Mouse (Mus musculus): ENCODE measurements around the gene Trmt11. TPM values are rescaled to one million over a fixed set of nuclear protein-coding genes. Genes with fewer than 3 reads are reported as not detected.
"Not testable (repeated sequence)": the region's sequence is repeated elsewhere in the genome, so short reads cannot be mapped to it uniquely, and the experiment has no call there.

Trmt11 gene
- polyA plus RNA-seq, 1 experiment: 8.7 TPM

DNA sequence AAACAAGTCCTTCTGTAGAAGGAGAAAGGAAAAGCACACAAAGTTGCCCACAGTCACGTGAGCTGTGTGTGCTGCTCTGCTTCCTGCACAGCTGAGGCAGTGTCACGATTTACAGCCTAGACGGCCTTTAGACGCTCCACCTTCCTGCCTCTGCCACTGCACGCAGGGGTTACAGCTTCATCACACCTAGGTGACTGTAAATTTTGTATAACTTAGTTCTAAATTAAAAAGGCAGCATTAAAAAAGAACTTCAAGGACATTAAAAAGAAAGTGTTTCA is 62.1 kb downstream of the Trmt11 start:
- Histone ChIP-seq H3K4me1 (ENCODE audit: control insufficient read depth, insufficient read depth, low read length) (no peaks in the 10 kb centered on the region), H3K27ac (ENCODE audit: control insufficient read depth, insufficient read depth, low read depth, low read length, poor library complexity) (no peak overlapping the region), H3K4me3 (replicated peaks; ENCODE audit: control insufficient read depth, low read depth, low read length) (no peak overlapping the region)
- WGBS: 47% methylated on average over 5 of the region's 5 CpGs
- TF ChIP-seq CTCF (IDR thresholded peaks at IDR 0.05; ENCODE audit: control insufficient read depth, insufficient read depth, low read length) (no peak), POLR2A (IDR thresholded peaks at IDR 0.05; ENCODE audit: borderline replicate concordance, control insufficient read depth, low read depth, low read length) (no peak)

DNA sequence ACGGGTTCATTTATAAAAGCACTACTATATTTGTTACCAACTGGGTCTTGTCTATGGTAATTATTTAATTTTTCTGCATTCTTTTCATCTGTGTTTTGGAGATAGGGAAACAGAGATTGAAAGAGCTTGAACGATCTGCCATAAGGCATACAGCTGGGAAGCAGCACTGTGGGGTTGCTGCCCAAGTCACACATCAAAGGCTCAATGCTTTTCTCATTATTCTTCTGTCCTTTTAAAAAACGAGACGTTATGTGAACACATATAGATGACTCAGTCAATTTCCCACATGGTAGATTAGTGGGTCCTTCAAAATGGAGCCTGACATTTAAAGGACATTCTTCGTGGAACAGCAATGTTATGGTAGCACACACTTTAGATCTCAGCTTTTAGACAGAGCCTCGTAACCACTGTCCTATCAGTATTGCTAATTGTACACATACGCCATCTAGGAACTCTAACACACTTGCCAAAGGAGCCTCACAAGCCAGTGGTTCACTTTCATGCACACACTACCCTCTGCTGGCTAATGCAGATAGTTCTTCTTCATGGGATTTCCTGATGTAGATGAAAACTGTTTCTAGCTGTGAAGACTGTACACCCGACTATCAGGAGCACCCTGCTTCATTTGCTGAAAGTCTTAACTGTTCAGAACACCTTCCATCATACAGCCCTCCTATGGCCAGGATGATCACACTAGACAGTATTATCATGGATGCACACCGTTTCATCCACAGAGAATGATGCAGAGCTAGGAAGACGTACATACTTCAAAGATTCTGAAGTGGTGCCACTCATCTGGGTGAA is 62.6 kb downstream of the Trmt11 start:
- Histone ChIP-seq H3K27ac (ENCODE audit: control insufficient read depth, insufficient read depth, low read depth, low read length, poor library complexity) (no peak overlapping the region), H3K4me1 (ENCODE audit: control insufficient read depth, insufficient read depth, low read length) (no peaks in the 10 kb centered on the region), H3K4me3 (replicated peaks; ENCODE audit: control insufficient read depth, low read depth, low read length) (no peak overlapping the region)
- TF ChIP-seq CTCF (IDR thresholded peaks at IDR 0.05; ENCODE audit: control insufficient read depth, insufficient read depth, low read length) (no peak), POLR2A (IDR thresholded peaks at IDR 0.05; ENCODE audit: borderline replicate concordance, control insufficient read depth, low read depth, low read length) (no peak)
- 77% methylated on average over 10 of the region's 10 CpGs for WGBS

DNA sequence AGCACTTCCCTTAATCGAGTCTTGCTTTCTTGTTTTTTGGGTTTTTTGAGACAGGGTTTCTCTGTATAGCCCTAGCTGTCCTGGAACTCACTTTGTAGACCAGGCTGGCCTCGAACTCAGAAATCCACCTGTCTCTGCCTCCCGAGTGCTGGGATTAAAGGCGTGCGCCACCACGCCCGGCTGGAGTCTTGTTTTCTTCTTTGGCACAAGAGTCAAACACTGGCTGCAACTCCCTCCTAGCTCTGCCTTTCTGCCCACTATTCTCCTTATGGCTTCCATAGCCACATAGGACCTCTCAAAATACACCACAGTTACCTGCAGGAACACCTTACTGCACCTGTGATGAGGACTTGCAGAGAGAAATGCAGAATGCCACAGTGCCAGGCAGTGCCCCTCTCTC is 64.6 kb downstream of the Trmt11 start:
- H3K4me3 ChIP-seq (replicated peaks; ENCODE audit: control insufficient read depth, low read depth, low read length); H3K4me1 ChIP-seq (ENCODE audit: control insufficient read depth, insufficient read depth, low read length); H3K27ac ChIP-seq (ENCODE audit: control insufficient read depth, insufficient read depth, low read depth, low read length, poor library complexity): not testable (repeated sequence)
- 91% methylated on average over 7 of the region's 7 CpGs for WGBS

DNA sequence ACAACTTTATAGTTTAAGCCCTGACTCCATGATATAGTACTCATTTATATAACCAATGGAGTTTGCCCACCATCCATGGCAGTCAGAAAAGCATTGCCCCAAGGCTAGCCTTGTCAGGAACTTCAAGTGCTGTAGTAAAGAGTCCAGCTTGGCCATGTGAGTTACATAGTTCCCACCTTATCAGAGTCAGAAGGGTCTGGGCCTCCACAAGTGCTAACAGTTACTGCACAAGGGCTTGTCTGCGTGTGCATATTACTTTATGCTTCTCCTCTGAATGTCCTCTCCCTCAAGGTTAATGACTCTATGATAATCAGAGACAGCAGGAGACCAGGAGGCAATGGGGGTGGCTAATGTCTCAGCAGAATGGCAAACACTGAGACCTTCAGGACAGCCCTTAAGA is 73.4 kb downstream of the Trmt11 start:
- no peak overlapping the region for H3K4me3 ChIP-seq (replicated peaks; ENCODE audit: control insufficient read depth, low read depth, low read length)
- H3K27ac ChIP-seq (ENCODE audit: control insufficient read depth, insufficient read depth, low read depth, low read length, poor library complexity): no peak overlapping the region
- WGBS: 81% methylated on average over 1 of the region's 1 CpGs
- no peaks in the 10 kb centered on the region for H3K4me1 ChIP-seq (ENCODE audit: control insufficient read depth, insufficient read depth, low read length)
- TF ChIP-seq CTCF (IDR thresholded peaks at IDR 0.05; ENCODE audit: control insufficient read depth, insufficient read depth, low read length) (no peak), POLR2A (IDR thresholded peaks at IDR 0.05; ENCODE audit: borderline replicate concordance, control insufficient read depth, low read depth, low read length) (no peak)

DNA sequence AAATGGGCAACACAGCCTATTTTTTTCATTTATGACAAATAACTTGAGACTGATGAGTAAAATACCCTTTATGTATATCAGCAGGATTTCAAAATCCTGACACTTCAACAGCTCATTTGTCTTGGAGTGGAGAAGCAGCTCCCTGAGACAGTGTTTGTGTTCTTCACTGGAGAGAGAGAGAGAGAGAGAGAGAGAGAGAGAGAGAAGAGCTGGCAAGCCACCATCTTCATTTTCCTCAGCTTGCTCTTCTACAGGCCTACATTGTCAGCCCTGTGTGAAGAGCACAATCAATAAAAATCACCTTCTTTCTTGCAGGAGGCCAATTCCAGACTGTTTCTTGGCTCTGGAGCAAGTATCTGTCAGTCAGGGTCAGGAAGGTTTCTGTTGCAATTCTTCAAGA is 78.8 kb downstream of the Trmt11 start:
- no peak for TF ChIP-seq CTCF (IDR thresholded peaks at IDR 0.05; ENCODE audit: control insufficient read depth, insufficient read depth, low read length)
- TF ChIP-seq POLR2A (IDR thresholded peaks at IDR 0.05; ENCODE audit: borderline replicate concordance, control insufficient read depth, low read depth, low read length): no peak
- Histone ChIP-seq H3K4me3 (replicated peaks; ENCODE audit: control insufficient read depth, low read depth, low read length) (no peak overlapping the region), H3K27ac (ENCODE audit: control insufficient read depth, insufficient read depth, low read depth, low read length, poor library complexity) (no peak overlapping the region), H3K4me1 (ENCODE audit: control insufficient read depth, insufficient read depth, low read length) (no peaks in the 10 kb centered on the region)

DNA sequence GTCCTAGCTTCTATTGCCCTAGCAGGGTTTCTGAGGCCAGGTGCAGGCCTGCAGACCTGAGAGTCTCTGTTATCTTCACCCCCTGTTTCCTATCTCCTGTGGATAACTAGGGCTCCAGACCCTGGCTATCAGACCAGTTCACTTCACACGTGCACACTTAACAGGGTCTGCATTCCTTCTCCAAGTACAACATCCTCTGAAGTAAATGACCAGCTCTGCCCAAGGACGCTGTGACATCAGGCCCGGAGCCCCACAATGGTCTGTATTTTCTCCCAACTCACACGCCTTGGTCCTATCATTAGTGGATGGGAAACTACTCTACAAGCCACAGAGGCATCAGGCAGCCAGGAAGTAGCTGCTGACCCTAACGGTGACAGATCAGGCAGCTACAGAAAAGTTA is 81.4 kb downstream of the Trmt11 start:
- Histone ChIP-seq H3K4me1 (ENCODE audit: control insufficient read depth, insufficient read depth, low read length) (no peaks in the 10 kb centered on the region), H3K4me3 (replicated peaks; ENCODE audit: control insufficient read depth, low read depth, low read length) (no peak overlapping the region), H3K27ac (ENCODE audit: control insufficient read depth, insufficient read depth, low read depth, low read length, poor library complexity) (no peak overlapping the region)
- TF ChIP-seq POLR2A (IDR thresholded peaks at IDR 0.05; ENCODE audit: borderline replicate concordance, control insufficient read depth, low read depth, low read length): no peak
- no peak for TF ChIP-seq CTCF (IDR thresholded peaks at IDR 0.05; ENCODE audit: control insufficient read depth, insufficient read depth, low read length)
- 76% methylated on average over 5 of the region's 5 CpGs for WGBS

DNA sequence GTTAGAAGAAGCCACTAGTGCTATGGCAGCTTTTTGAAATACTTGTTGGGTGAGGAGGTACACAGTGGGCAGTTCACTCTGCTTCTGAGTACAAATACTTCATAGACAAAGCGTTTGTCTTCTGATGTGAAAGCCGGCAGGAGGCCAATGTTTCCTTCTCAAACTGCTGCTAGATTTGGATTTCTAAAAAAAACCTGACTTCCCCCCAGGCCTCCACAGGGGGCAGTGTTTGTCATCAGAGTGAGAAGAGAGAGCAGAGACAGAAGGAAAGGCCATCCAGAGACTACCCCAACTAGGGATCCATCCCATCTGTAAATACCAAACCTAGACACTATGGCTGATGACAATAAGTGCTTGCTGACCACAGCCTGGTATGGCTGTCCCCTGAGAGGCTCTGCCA is 83.3 kb downstream of the Trmt11 start:
- no peak for TF ChIP-seq CTCF (IDR thresholded peaks at IDR 0.05; ENCODE audit: control insufficient read depth, insufficient read depth, low read length)
- Histone ChIP-seq H3K27ac (ENCODE audit: control insufficient read depth, insufficient read depth, low read depth, low read length, poor library complexity) (no peak overlapping the region), H3K4me1 (ENCODE audit: control insufficient read depth, insufficient read depth, low read length) (no peaks in the 10 kb centered on the region), H3K4me3 (replicated peaks; ENCODE audit: control insufficient read depth, low read depth, low read length) (no peak overlapping the region)
- 37% methylated on average over 2 of the region's 2 CpGs for WGBS

DNA sequence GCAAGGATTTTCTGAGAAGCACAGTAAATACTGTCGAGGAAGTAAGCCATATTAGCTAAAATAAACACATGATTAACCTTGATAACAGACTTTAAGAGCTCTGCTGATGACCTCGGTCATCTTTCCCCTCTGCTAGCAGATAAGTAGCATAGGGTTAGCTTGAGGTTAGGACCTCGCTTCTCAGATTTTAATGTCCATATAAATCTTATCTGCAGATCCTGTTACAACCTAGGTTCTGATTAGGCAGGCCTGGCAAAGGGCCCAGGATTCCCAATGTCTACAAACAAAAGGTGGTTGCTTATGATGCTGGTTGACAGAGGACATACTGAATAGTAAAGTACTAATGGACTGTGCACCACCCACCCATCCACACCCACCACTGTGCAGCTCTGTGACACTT is 83.8 kb downstream of the Trmt11 start:
- TF ChIP-seq CTCF (IDR thresholded peaks at IDR 0.05; ENCODE audit: control insufficient read depth, insufficient read depth, low read length): no peak
- no peak for TF ChIP-seq POLR2A (IDR thresholded peaks at IDR 0.05; ENCODE audit: borderline replicate concordance, control insufficient read depth, low read depth, low read length)
- 59% methylated on average over 3 of the region's 3 CpGs for WGBS
- Histone ChIP-seq H3K4me3 (replicated peaks; ENCODE audit: control insufficient read depth, low read depth, low read length) (no peak overlapping the region), H3K27ac (ENCODE audit: control insufficient read depth, insufficient read depth, low read depth, low read length, poor library complexity) (no peak overlapping the region), H3K4me1 (ENCODE audit: control insufficient read depth, insufficient read depth, low read length) (no peaks in the 10 kb centered on the region)

DNA sequence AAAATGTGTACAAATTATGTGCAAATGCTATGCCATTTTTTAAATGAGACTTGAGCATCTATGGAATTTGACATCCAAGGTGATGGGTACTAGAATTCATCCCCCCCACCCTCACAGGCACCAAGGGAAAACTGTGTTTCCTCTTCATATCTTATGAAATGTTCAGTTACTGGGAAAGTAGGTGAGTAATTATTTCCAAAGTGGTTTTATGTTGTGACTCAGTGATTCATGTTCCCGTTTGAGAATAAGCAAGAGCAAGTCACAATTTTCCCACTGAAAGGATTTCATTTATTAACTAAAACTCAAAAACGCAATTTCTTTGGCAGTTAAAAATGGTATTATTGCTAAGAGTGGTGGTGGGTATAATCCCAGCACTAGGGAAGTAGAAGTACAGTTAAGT is 95.8 kb downstream of the Trmt11 start:
- no peak overlapping the region for H3K27ac ChIP-seq (ENCODE audit: control insufficient read depth, insufficient read depth, low read depth, low read length, poor library complexity)
- 48% methylated on average over 2 of the region's 2 CpGs for WGBS
- no peak overlapping the region for H3K4me3 ChIP-seq (replicated peaks; ENCODE audit: control insufficient read depth, low read depth, low read length)
- H3K4me1 ChIP-seq (ENCODE audit: control insufficient read depth, insufficient read depth, low read length): no peaks in the 10 kb centered on the region
- TF ChIP-seq POLR2A (IDR thresholded peaks at IDR 0.05; ENCODE audit: borderline replicate concordance, control insufficient read depth, low read depth, low read length): no peak

Data from bone marrow, adult 2 months (tissue).